ENCODE assay signal across 15 mouse cellular contexts in genomic region chr8:84650213-84650612, GRCm38 (mm10). TPM values are rescaled to one million over a fixed set of nuclear protein-coding genes. Genes with fewer than 3 reads are reported as not detected.
DNase-seq lines count a peak whose midpoint lies in the region; ATAC-seq and TF ChIP-seq lines count a peak whose summit lies in the region.
"Had no signal": no experiment of that assay in that cellular context is flagged by ENCODE, and none has a peak within 500 bp of the region (broad histone marks: within the 10 kb centered on the region; RNA-seq: fewer than 3 reads in every experiment).

No protein-coding gene starts in this region.

- H3K9ac ChIP-seq in midbrain, embryonic 13.5 days (replicated peaks): no peak overlapping the region
- H3K9ac ChIP-seq in midbrain, postnatal 0 days (replicated peaks; ENCODE audit: low read length, poor library complexity, severe bottlenecking): no peak overlapping the region
- no peak overlapping the region; the same call in 1 of the 2 replicates for H3K9ac ChIP-seq in limb, embryonic 13.5 days

- no peak overlapping the region for H3K4me2 ChIP-seq in midbrain, embryonic 13.5 days (replicated peaks)
- no peak overlapping the region for H3K4me2 ChIP-seq in midbrain, postnatal 0 days (ENCODE audit: low read depth, low read length, poor library complexity, severe bottlenecking)
- H3K4me2 ChIP-seq in limb, embryonic 13.5 days (replicated peaks): no peak overlapping the region
- H3K4me2 ChIP-seq: heart, embryonic 11.5 days had no signal

- no peaks in the 10 kb centered on the region for H3K36me3 ChIP-seq in heart, embryonic 10.5 days
- no peaks in the 10 kb centered on the region for H3K36me3 ChIP-seq in midbrain, embryonic 13.5 days
- H3K36me3 ChIP-seq in midbrain, postnatal 0 days (ENCODE audit: insufficient read depth, low read length): no peaks in the 10 kb centered on the region
- H3K36me3 ChIP-seq in limb, embryonic 13.5 days: no peaks in the 10 kb centered on the region

- H3K27ac ChIP-seq in heart, embryonic 10.5 days: peak overlapping the region; percentile 79
- H3K27ac ChIP-seq in midbrain, embryonic 13.5 days: peak overlapping the region; percentile 56; the same call in 1 of the 2 replicates
- H3K27ac ChIP-seq in midbrain, postnatal 0 days (ENCODE audit: low read depth, low read length): no peak overlapping the region
- peak overlapping the region; percentile 86 for H3K27ac ChIP-seq in limb, embryonic 13.5 days
- H3K27ac ChIP-seq: left cerebral cortex, adult 2 months had no signal

- no peak overlapping the region; the same call in 1 of the 2 replicates for H3K4me3 ChIP-seq in heart, embryonic 10.5 days
- no peak overlapping the region for H3K4me3 ChIP-seq in midbrain, embryonic 13.5 days (replicated peaks)
- no peak overlapping the region for H3K4me3 ChIP-seq in midbrain, postnatal 0 days (ENCODE audit: low read depth, low read length)
- H3K4me3 ChIP-seq in limb, embryonic 13.5 days: no peak overlapping the region
- H3K4me3 ChIP-seq: left cerebral cortex, adult 2 months; myocyte had no signal

- no peak for TF ChIP-seq CTCF in midbrain, postnatal 0 days (IDR thresholded peaks at IDR 0.05)

- no peaks in the 10 kb centered on the region for H3K27me3 ChIP-seq in heart, embryonic 10.5 days (ENCODE audit: insufficient read depth, poor library complexity, severe bottlenecking)
- H3K27me3 ChIP-seq in midbrain, embryonic 13.5 days: no peaks in the 10 kb centered on the region
- no peaks in the 10 kb centered on the region for H3K27me3 ChIP-seq in midbrain, postnatal 0 days (ENCODE audit: insufficient read depth, low read length)
- H3K27me3 ChIP-seq in limb, embryonic 13.5 days: no peaks in the 10 kb centered on the region

- H3K9me3 ChIP-seq in heart, embryonic 10.5 days: no peaks in the 10 kb centered on the region
- no peaks in the 10 kb centered on the region for H3K9me3 ChIP-seq in midbrain, embryonic 13.5 days
- H3K9me3 ChIP-seq in midbrain, postnatal 0 days (ENCODE audit: low read length): no peaks in the 10 kb centered on the region
- H3K9me3 ChIP-seq in limb, embryonic 13.5 days: no peaks in the 10 kb centered on the region

- 52% methylated on average over 3 of the region's 3 CpGs for WGBS in heart, embryonic 10.5 days
- 45% methylated on average over 3 of the region's 3 CpGs for WGBS in midbrain, embryonic 13.5 days
- WGBS in midbrain, postnatal 0 days: 42% methylated on average over 3 of the region's 3 CpGs
- WGBS in limb, embryonic 13.5 days: 43% methylated on average over 3 of the region's 3 CpGs

- ATAC-seq in midbrain, embryonic 13.5 days: no peak
- ATAC-seq in midbrain, postnatal 0 days (ENCODE audit: low FRiP score): no peak
- no peak for ATAC-seq in limb, embryonic 13.5 days (ENCODE audit: low FRiP score, low read depth)

- DNase-seq in heart, embryonic 10.5 days (ENCODE audit: low spot score): no peak
- no peak for DNase-seq in heart, adult 18-20 months
- no peak for DNase-seq in midbrain, postnatal 0 days (ENCODE audit: low spot score)
- no peak for DNase-seq in spleen, postnatal 4 days (ENCODE audit: low spot score in 2 of 2)
- no peak for DNase-seq in urinary bladder, adult 2 months (ENCODE audit: low spot score)
- no peak for DNase-seq in cerebellum, adult 9-10 months
- DNase-seq: adrenal gland, postnatal 10 days; embryo, embryonic 11 days; kidney, postnatal 25 days; lung, postnatal 10 days had no signal

- peaks cover 44% of the 10 kb centered on the region for H3K4me1 ChIP-seq in heart, embryonic 10.5 days
- peaks cover 15% of the 10 kb centered on the region for H3K4me1 ChIP-seq in midbrain, embryonic 13.5 days (replicated peaks)
- no peaks in the 10 kb centered on the region for H3K4me1 ChIP-seq in midbrain, postnatal 0 days (ENCODE audit: insufficient read depth, low read length)
- peaks cover 37% of the 10 kb centered on the region for H3K4me1 ChIP-seq in limb, embryonic 13.5 days

RNA-seq across cellular contexts. Expression of gene Ier2, which starts 12.4 kb away (rescaled TPM):
- 71.6 and 103 TPM in 2 replicates for polyA plus RNA-seq in heart, embryonic 10.5 days (2016; fragmentation: Nextera tagmentation; extraction: Ambion mirVana)
- 10 to 100 TPM; 11.2 to 13.4 TPM for total RNA-seq in heart, adult 18-20 months (2021)
- polyA plus RNA-seq in midbrain, embryonic 13.5 days (2015; fragmentation: Nextera tagmentation; extraction: Ambion mirVana): 20.0 and 26.3 TPM in 2 replicates
- 3.9 and 4.3 TPM in 2 replicates for total RNA-seq in midbrain, postnatal 0 days (2014; rRNA removed)
- polyA plus RNA-seq in midbrain, postnatal 0 days (2015; fragmentation: Nextera tagmentation; extraction: Ambion mirVana): 12.8 and 14.7 TPM in 2 replicates
- polyA plus RNA-seq in limb, embryonic 13.5 days (2015; fragmentation: Nextera tagmentation; extraction: Ambion mirVana): 71.9 and 73.0 TPM in 2 replicates
- polyA plus RNA-seq in urinary bladder, adult 2 months (2012; rRNA removed): 14.7 and 23.3 TPM in 2 replicates

RNA-seq across cellular contexts. Expression of gene Trmt1, which starts 35.9 kb away (rescaled TPM):
- 59.8 and 64.6 TPM in 2 replicates for polyA plus RNA-seq in heart, embryonic 10.5 days (2016; fragmentation: Nextera tagmentation; extraction: Ambion mirVana)
- 10 to 100 TPM; 34.2 to 45.1 TPM for total RNA-seq in heart, adult 18-20 months (2021)
- polyA plus RNA-seq in midbrain, embryonic 13.5 days (2015; fragmentation: Nextera tagmentation; extraction: Ambion mirVana): 50.1 and 55.7 TPM in 2 replicates
- 88.5 and 99.5 TPM in 2 replicates for total RNA-seq in midbrain, postnatal 0 days (2014; rRNA removed)
- polyA plus RNA-seq in midbrain, postnatal 0 days (2015; fragmentation: Nextera tagmentation; extraction: Ambion mirVana): 74.2 and 75.0 TPM in 2 replicates
- 70.8 and 72.7 TPM in 2 replicates for polyA plus RNA-seq in limb, embryonic 13.5 days (2015; fragmentation: Nextera tagmentation; extraction: Ambion mirVana)
- 71.7 and 76.3 TPM in 2 replicates for polyA plus RNA-seq in urinary bladder, adult 2 months (2012; rRNA removed)

RNA-seq across cellular contexts. Expression of gene Nacc1, which starts 37.4 kb away (rescaled TPM):
- polyA plus RNA-seq in heart, embryonic 10.5 days (2016; fragmentation: Nextera tagmentation; extraction: Ambion mirVana): 22.2 and 25.0 TPM in 2 replicates
- 10 to 100 TPM; 31.4 to 32.7 TPM for total RNA-seq in heart, adult 18-20 months (2021)
- 16.8 and 17.3 TPM in 2 replicates for polyA plus RNA-seq in midbrain, embryonic 13.5 days (2015; fragmentation: Nextera tagmentation; extraction: Ambion mirVana)
- 87.2 and 102 TPM in 2 replicates for total RNA-seq in midbrain, postnatal 0 days (2014; rRNA removed)
- 13.7 and 13.8 TPM in 2 replicates for polyA plus RNA-seq in midbrain, postnatal 0 days (2015; fragmentation: Nextera tagmentation; extraction: Ambion mirVana)
- polyA plus RNA-seq in limb, embryonic 13.5 days (2015; fragmentation: Nextera tagmentation; extraction: Ambion mirVana): 15.0 and 15.2 TPM in 2 replicates
- 39.5 and 49.4 TPM in 2 replicates for polyA plus RNA-seq in urinary bladder, adult 2 months (2012; rRNA removed)

RNA-seq across cellular contexts. Expression of gene Lyl1, which starts 51.0 kb away (rescaled TPM):
- 18.5 and 19.3 TPM in 2 replicates for polyA plus RNA-seq in heart, embryonic 10.5 days (2016; fragmentation: Nextera tagmentation; extraction: Ambion mirVana)
- total RNA-seq in heart, adult 18-20 months (2021): 1 to 10 TPM; 3.1 to 4.4 TPM
- polyA plus RNA-seq in midbrain, embryonic 13.5 days (2015; fragmentation: Nextera tagmentation; extraction: Ambion mirVana): 2.1 and 2.4 TPM in 2 replicates
- 4.6 and 4.8 TPM in 2 replicates for total RNA-seq in midbrain, postnatal 0 days (2014; rRNA removed)
- polyA plus RNA-seq in midbrain, postnatal 0 days (2015; fragmentation: Nextera tagmentation; extraction: Ambion mirVana): 2.0 and 2.8 TPM in 2 replicates
- polyA plus RNA-seq in limb, embryonic 13.5 days (2015; fragmentation: Nextera tagmentation; extraction: Ambion mirVana): 4.1 and 4.9 TPM in 2 replicates
- polyA plus RNA-seq in urinary bladder, adult 2 months (2012; rRNA removed): 7.8 and 8.7 TPM in 2 replicates
- polyA plus RNA-seq: myocyte had no signal
